Mouse (Mus musculus) kidney, postnatal 14 days (tissue): ENCODE measurements at regions not wholly inside any gene's neighbourhood (a gene's known extent, or its start where the extent isn't known, plus 50 kb on each side); places are given as distances from the start of the nearest gene placed in this dataset.

Source experiments
- DNase-seq: peaks from one replicate; pipeline ENCODE4 v3.0.0; 2022; ENCODE audit warnings: mixed read lengths

- no peak for DNase-seq
Measured at GRCm38 (mm10) chr8:115476071-115476470, 231.5 kb downstream of the Maf start.

DNA sequence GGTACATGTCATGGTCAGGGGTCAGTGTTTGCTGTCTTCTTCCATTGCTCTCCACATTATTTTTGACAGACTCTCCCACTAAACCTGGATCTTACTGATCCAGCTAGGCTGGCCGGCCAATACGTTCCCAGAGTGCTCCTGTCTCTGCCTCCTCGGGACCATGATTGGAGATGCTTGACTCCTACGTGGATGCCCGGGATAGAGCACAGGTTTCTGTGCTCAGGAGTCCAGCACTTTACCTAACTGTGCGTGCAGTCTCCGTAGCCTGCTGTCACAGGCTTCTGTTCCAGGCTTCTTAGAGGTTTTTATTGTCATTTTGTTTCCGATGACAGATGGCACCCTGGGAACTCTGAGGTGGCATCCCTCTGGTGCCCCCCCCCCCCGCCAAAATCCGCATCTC, 232.4 kb downstream of the Maf start:
- DNase-seq = no peak

DNA sequence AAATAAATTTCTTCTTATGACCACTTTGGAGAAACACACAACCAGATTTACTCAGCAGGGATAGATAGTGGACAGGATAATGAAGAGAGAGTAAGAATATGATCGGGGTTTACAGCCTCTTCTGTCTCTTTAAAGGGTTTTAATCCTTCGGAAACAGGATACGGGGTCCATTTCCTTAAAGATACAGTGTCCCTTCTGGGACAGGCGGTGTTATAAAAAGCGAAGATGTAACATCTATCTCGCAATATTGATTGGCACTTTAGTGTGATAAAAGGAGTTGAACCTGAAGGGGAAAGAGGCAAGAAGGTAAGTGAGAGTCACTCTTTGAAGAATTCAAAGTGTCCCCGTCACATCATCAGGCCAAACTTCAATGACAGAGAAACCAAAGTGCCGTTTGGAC, 233.6 kb downstream of the Maf start:
- DNase-seq = no peak

GRCm38 (mm10) chr8:115466553-115466952, 241.0 kb downstream of the Maf start:
- peak; percentile 51 for DNase-seq

DNA sequence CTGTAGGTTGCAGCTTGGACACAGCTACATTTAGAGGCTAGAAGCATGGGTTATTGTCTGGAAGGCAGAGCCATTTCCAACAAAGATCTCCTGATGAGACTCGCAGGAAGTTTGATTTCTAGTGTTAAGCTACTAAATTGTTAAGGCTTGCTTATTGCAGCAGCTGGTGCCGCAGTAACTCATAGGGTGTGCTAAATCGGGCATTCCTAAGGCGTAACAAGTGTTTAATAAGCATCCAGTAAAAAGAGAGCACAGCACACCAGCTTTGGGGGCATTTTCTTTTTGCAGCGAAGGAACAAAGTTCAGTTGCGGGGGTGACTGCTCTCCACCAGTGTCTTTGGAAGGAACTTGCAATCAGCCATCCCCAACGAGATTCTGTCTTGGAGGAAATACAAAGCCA, 241.5 kb downstream of the Maf start:
- no peak for DNase-seq

- DNase-seq = peak; percentile 30
Measured at GRCm38 (mm10) chr8:115462657-115463056, 244.9 kb downstream of the Maf start.

DNA sequence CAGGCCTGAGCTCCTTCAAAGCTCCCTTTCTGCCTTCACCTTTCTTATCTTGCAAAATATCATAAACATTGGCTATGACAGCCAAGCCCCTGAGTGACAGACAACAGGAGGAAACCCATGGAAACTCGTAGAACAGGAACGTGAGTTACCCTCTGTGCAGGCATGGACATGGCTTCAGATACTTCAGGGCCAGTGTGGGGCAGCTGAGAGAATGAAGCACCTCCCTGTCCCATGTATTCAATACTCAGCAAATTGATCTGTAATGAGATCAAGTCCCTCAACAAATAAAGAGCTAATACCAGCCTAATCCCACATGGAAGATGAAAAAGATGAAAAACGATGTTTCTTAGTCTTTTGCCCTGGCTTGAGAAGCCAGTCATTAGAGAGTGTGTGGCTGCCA, 249.5 kb downstream of the Maf start:
- no peak for DNase-seq

- DNase-seq = no peak
Measured at GRCm38 (mm10) chr8:115450789-115451188, 256.8 kb downstream of the Maf start.

DNA sequence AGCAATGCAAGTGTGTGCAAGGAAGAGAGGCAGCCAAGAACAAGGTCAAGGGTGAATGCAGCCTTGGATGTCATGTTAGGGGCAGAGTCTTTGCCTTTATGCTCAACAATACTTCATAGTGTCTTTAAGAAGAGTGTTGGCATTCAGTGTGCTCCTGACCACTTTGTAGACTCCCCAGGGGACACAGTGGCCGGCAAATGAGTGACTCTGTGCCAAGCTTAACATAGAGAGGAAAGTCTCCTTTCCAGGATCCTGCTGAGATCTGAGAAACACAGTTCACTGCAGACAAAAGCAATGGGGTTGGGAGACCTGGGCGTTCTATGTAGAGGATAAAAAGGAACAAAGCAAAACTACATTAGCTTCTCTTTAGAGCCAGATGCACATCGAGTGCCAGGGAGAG, 259.2 kb downstream of the Maf start:
- DNase-seq = no peak

- no peak for DNase-seq
Measured at GRCm38 (mm10) chr8:115444519-115444918, 263.1 kb downstream of the Maf start.

DNA sequence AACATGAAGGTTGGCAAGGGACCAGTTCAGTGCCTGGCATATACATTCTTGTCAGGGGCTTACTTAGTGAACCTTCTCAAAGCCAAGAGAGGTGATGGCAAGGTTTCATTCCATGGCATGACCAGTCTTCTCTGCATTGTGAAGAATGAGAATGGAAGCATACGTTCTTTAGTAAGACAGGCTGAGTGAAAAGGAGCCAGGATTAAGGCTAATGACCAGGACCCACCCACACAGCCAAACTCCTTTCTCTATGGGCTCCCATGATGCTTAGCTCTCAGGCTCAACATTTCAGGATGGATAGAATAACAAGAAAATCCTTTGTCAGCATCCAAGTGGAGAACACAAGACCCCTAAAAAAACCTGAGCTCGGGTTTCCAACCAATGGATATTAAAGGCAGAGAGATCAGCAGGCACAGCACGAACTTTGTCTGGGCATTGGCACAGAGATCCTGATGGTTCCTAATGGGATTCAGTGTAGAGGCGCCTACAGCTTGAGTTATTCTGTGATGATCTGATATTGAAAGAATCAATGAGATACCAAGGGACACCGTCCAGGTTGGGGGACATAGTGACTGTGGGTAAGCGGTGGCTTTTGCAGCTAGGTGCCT, 265.5 kb downstream of the Maf start:
- no peak for DNase-seq

- no peak for DNase-seq
Measured at GRCm38 (mm10) chr8:115441323-115441722, 266.3 kb downstream of the Maf start.

GRCm38 (mm10) chr8:115440151-115440550, 267.4 kb downstream of the Maf start:
- DNase-seq = no peak

DNA sequence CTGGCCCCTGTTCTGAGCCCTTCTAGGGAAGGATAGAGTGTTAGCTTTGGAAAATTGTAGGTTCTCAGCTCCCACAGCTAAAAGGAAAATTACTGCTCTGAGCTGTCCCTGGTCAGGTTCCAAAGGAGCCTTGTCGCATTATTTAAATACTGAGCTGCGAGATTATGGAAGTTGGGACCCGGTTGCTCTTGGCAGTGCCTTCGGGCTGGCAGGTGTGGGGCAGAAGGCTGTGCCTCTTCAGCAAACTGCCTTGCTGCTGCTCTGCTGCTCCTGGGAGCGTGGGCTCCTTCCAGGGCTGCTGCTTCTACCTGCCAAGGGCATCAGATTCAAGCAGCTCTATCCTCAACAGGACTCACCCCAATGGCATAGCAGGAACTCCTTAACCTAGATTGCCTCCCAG, 268.1 kb downstream of the Maf start:
- no peak for DNase-seq

DNA sequence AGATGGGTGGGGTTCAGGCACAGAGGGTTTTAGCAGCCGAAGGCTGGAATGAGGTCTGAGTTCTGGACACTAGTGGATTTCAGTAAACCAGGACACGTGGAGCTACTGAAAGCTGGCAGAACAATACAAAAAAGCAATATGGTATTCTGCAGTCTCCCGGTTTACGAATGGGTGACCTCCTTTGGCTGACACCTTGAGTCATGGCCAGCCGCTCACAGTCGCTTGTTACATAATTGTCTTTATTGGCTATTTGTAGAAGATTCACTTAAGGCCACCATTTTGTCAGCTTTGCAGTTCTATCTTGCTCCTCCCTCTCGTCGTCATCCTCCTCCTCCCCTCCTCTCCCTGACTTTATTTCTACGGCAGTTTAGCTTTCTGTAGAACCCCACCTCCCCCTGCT, 269.6 kb downstream of the Maf start:
- DNase-seq = no peak

DNA sequence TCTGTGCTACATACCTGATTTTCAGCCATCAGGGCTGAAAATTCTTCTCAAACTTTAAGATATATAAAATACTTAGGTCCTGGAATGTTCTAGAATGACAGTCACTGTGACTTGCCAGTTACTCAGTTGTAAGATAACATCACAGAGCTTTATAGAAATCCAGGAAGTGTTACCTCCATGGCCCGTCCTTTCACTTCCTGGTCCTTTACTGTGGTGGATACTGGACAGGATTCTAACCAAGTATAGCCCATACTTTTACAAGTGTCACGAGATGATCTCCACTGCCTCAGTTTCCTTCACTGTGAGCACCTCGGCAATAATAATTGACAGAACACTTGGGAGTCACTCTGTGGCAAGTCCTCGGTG, 271.3 kb downstream of the Maf start:
- no peak for DNase-seq

- DNase-seq = no peak
Measured at GRCm38 (mm10) chr8:115435720-115436355, 271.8 kb downstream of the Maf start.

GRCm38 (mm10) chr8:115432396-115433040, 275.1 kb downstream of the Maf start:
- no peak for DNase-seq

DNA sequence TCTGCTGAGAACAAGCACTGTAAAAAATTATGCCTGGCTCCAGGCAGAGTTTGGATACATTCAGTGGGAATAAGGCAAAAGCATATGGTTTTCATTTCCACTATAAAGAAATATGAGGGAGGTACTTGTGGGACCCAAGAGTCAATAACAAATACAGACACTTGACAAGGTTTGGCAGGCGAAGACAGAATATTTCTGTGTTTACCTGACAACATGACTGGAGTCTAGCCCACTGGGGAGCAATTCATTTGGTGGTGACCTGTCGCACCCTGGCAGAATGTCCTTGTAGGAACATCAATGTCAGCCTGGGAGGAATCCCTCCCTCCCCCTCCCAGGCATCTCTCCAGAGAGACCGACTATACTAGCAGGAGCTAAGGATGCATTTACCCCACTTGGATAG, 276.8 kb downstream of the Maf start:
- no peak for DNase-seq

GRCm38 (mm10) chr8:115429291-115429883, 278.2 kb downstream of the Maf start:
- DNase-seq = no peak

- DNase-seq = no peak
Measured at GRCm38 (mm10) chr8:115428528-115429290, 278.9 kb downstream of the Maf start.

DNA sequence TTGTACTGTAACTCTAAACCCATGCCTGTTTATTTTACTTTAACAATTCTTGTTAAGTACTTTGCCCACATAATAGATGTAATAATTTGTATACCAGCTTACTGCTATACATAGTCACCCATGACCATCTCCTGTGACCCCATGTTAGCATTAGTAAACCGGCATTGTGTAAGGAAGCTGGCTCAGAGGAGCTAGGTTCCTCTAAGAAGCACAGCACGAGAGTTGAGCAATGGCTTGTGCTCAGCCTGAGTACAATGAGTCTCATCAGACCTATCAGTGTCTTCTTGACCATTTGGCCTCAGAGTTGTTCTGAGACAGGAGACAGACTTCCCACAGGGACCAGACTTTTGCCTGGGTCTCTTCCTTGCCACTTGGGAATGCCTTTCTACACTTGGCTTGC, 279.6 kb downstream of the Maf start:
- DNase-seq = no peak

DNA sequence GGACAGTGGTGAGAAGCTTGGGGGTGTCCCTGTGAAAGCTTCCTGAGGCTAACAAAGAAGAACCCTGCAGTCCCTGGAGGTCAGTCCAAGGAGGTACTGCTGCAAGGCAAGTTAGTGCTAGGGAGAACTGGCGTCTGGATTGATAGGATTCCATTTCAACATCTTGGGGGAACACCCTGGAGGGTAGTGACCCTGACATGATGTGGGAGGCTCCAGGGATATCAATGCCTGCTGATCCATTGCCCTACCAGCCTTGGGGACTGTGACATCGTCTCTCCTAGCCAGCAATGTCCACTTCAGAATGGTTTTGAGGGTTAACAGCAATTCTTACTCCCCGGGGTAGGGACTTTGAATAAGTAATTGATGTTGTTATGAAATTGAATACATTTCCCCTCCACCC, 280.1 kb downstream of the Maf start:
- DNase-seq = no peak

- DNase-seq = no peak
Measured at GRCm38 (mm10) chr8:115426543-115426942, 281.1 kb downstream of the Maf start.
